9 mouse cellular contexts compared by ENCODE assay signal in the genomic region with DNA sequence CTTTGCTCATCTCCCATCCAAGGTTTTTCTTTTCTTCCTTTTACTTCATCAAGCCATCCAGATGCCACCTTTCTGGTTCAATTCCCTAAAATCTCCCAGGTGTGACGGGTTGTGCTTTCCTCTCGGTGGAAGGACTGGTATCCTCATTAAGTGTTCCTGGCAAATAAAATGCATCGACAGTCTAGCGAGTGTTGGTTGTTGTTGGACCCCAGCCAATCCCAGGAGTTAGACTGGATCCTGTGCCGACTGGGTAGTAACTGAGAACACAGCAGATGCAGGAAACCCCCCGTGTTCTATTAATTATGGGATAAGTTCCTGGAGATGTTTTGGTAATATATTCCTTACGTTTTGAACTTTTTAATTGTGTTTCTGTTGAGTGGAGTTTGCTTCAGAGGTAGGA.
DNase-seq lines count a peak whose midpoint lies in the region.
"Had no signal": no experiment of that assay in that cellular context is flagged by ENCODE, and none has a peak within 500 bp of the region (broad histone marks: within the 10 kb centered on the region; RNA-seq: fewer than 3 reads in every experiment).

No protein-coding gene starts in this region.

- intact Hi-C loops in heart, postnatal 10 days (cut with DNase I), result no loop called here

- peak; percentile 17 for DNase-seq in gastrocnemius, postnatal 10 days
- no peak for DNase-seq in gastrocnemius, postnatal 25 days
- peak; percentile 42 for DNase-seq in brain, adult 2 months (ENCODE audit: low read depth, low spot score)
- DNase-seq in heart, postnatal 10 days, result peak; percentile 37 to 47
- DNase-seq in kidney, postnatal 14 days, result peak; percentile 73
- DNase-seq in ovary, postnatal 36 days (ENCODE audit: low spot score), result no peak
- DNase-seq in thymus, postnatal 25 days, result no peak
- DNase-seq: embryo, embryonic 11 days; lung, postnatal 10 days had no signal

Comparison
In these comparisons a context has a peak if more than half of its experiments do, and no peak if none do; other contexts are left out.
1. DNase-seq: peak in gastrocnemius, postnatal 10 days (single experiment), brain, adult 2 months (single experiment), heart, postnatal 10 days (2 of 2) and kidney, postnatal 14 days (single experiment); none in gastrocnemius, postnatal 25 days (single experiment), ovary, postnatal 36 days (single experiment) and thymus, postnatal 25 days (single experiment).